Mouse (Mus musculus) embryonic facial prominence, embryonic 15.5 days (tissue): ENCODE measurements around the gene Itpr3. TPM values are rescaled to one million over a fixed set of nuclear protein-coding genes. Genes with fewer than 3 reads are reported as not detected.

Experiments
- ATAC-seq: fragments of 200-750 bp; cut with Nextera tagmentation; 2 replicates; pipeline ENCODE4 v1.8.0; 2017; ENCODE audit warnings: low read depth, moderate TSS enrichment; ENCODE audit not compliant: insufficient number of reproducible peaks, low FRiP score, low TSS enrichment
- H3K27ac ChIP-seq: fragments of 300-500 bp; sonication (generic); replicated peaks from 2 replicates; pipeline ENCODE4 v1.5.1; 2015; ENCODE audit warnings: mild to moderate bottlenecking, inconsistent platforms
- H3K27me3 ChIP-seq: fragments of 300-500 bp; sonication (generic); 2 replicates; pipeline ENCODE4 v1.6.1; 2015; ENCODE audit warnings: inconsistent platforms
- H3K36me3 ChIP-seq: fragments of 300-500 bp; sonication (generic); 2 replicates; pipeline ENCODE4 v1.6.1; 2015; ENCODE audit warnings: mild to moderate bottlenecking, inconsistent platforms
- H3K4me1 ChIP-seq: fragments of 300-500 bp; sonication (generic); 2 replicates; pipeline ENCODE4 v1.6.1; 2015; ENCODE audit warnings: inconsistent platforms
- H3K4me2 ChIP-seq: fragments of 300-500 bp; sonication (generic); replicated peaks from 2 replicates; pipeline ENCODE4 v1.6.1; 2015; ENCODE audit warnings: mild to moderate bottlenecking, inconsistent platforms
- H3K4me3 ChIP-seq: fragments of 300-500 bp; sonication (generic); replicated peaks from 2 replicates; pipeline ENCODE4 v1.5.1; 2015; ENCODE audit warnings: mild to moderate bottlenecking, inconsistent platforms
- H3K9ac ChIP-seq: fragments of 300-500 bp; sonication (generic); 2 replicates; pipeline ENCODE4 v1.6.1; 2015; ENCODE audit warnings: inconsistent platforms
- H3K9me3 ChIP-seq: fragments of 300-500 bp; sonication (generic); replicated peaks from 2 replicates; pipeline ENCODE4 v1.6.1; 2016; ENCODE audit warnings: inconsistent platforms
- WGBS: fragments of 180-500 bp; shearing (Covaris S2); methylation state at CpG from one replicate; pipeline ENCODE4 v1.1.7; 2015; 5-methylcytosine and 5-hydroxymethylcytosine counted together
- polyA plus RNA-seq: library from polyadenylated mRNA; unstranded; fragments of >200 nt; fragmentation: Nextera tagmentation; extraction: Ambion mirVana; gene quantifications from 2 replicates; pipeline ENCODE4 v1.2.1, GENCODE M21; 2015

Itpr3 gene
- polyA plus RNA-seq, 1 experiment from 2014 or later: 5.3 TPM

DNA sequence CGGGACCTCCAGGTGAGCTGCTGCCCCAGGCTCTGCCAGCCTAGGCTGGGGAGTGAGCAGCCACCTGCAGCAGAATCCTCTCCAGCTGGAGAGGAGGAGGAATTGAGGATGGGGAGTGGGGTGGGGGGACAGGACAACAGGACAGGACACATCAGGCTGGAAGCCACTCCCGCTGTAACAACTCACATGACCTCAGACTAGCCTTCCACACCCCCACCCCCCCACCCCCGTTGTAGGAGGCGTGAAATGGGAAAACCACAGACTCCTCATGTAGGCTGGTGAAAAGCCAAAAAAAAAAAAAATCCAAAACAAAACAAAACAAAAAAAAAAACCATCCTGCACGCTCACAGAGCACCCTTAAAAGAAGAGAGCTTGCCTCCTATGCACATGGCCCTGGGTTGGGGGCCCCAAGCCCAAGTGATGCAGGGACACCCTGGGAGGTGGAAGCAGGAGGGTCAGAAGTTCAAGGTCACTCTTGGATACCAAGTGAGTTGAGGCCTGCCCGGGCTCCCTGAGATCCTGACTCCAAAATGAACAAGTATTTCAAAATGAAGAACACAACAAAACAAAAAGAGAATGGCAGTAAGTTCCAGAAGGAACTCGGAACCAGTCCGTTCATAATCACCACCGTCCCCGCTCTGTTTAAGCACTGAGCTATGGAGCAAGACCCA, 17.5 kb upstream of the Itpr3 start:
- Histone ChIP-seq H3K36me3 (no peaks in the 10 kb centered on the region), H3K4me1 (peaks cover 58% of the 10 kb centered on the region), H3K9ac (no peak overlapping the region), H3K4me2 (peak overlapping the region; percentile 35), H3K27ac (peak overlapping the region; percentile 83), H3K9me3 (no peaks in the 10 kb centered on the region), H3K27me3 (no peaks in the 10 kb centered on the region), H3K4me3 (no peak overlapping the region)
- 31% methylated on average over 10 of the region's 10 CpGs for WGBS
- ATAC-seq: no peak

DNA sequence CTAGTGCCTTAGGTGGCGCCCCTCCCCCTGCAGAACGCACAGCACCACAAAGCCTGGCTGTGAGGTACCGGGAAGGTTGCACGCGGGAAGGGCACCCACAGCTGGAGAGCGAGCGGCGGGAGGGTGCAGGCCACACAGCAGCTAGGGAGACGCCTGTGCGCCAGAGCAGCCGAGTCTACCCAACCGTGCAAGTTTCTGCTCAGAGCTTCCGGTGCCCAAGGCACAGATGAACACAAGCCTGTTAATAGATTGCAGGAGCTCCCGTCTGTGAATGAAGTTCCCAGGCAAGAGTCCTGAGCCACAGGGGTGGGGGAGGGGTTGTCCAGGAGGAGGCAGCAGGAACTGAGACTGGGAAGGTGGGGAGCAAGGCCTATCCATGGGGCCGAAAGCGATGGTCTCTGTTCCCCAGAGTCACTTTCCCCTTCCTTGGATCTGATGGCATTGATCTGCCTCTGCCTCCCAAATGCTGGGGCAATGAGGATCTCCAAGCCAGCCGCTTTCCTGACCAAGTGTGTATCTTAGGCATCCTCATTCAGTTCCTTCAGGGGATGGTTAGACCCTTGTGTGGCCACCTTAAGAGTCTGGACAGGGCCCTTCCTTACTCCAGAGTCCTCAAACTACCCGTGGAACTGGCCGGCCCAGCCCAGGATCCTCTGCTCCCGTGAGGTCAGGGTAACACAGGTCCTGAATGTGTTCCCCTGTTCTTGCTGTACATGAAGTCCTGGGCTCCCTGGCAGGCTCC, 16.6 kb upstream of the Itpr3 start:
- Histone ChIP-seq H3K27me3 (no peaks in the 10 kb centered on the region), H3K4me1 (peaks cover 58% of the 10 kb centered on the region), H3K27ac (peak overlapping the region; percentile 82), H3K4me2 (peak overlapping the region; percentile 35), H3K36me3 (no peaks in the 10 kb centered on the region), H3K9ac (no peak overlapping the region), H3K9me3 (no peaks in the 10 kb centered on the region), H3K4me3 (0 out of 2 replicates have a peak overlapping the region, but pooled peaks have one; percentile 15)
- peak; percentile 25; the same call in 1 of the 2 replicates for ATAC-seq
- 8% methylated on average over 20 of the region's 20 CpGs for WGBS

DNA sequence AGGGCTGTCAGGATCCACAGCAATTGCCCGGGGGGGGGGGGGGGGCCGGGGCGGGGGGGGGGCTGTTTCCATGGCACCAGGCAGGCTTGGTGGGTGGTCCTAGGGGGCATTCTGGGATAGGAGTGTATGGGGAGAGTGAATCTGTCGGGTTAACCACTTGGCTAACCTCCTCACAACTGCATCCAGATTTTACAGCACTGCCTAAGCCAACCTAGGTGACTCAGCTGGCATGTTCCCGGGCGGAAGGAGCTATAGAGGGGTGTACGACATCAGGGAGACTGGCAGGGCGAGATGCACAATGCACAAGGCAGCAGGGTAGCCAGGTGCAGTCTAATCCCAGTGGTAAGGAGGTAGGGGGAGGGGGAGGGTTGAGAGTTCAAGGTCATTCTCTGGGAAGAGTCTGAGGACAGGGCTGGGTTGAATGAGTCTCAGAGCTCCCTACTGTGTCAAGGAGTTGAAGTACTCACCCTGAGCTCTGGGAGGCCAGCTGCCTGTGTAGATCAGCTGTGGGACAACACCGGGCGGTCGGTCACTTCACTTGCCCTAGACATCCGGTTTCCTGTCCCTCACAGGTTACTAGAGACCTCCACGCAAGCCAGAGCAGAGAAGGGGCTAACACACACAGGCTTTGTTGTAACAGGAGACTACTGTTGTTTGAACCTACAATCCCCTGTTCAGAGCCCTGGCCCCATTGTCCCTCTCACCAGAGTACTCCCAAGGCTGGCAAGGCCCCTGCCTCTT, 15.9 kb upstream of the Itpr3 start:
- H3K27me3 ChIP-seq: no peaks in the 10 kb centered on the region
- no peaks in the 10 kb centered on the region for H3K9me3 ChIP-seq
- no peak overlapping the region for H3K27ac ChIP-seq
- ATAC-seq: no peak
- 42% methylated on average over 12 of the region's 13 CpGs for WGBS
- no peak overlapping the region for H3K4me3 ChIP-seq
- peaks cover 50% of the 10 kb centered on the region for H3K4me1 ChIP-seq
- H3K36me3 ChIP-seq: no peaks in the 10 kb centered on the region
- H3K9ac ChIP-seq: no peak overlapping the region
- no peak overlapping the region for H3K4me2 ChIP-seq

- Histone ChIP-seq H3K27me3 (no peaks in the 10 kb centered on the region), H3K9me3 (no peaks in the 10 kb centered on the region), H3K4me2 (no peak overlapping the region), H3K4me3 (no peak overlapping the region), H3K27ac (no peak overlapping the region), H3K36me3 (no peaks in the 10 kb centered on the region), H3K4me1 (peaks cover 45% of the 10 kb centered on the region), H3K9ac (no peak overlapping the region)
- no peak for ATAC-seq
- 78% methylated on average over 2 of the region's 2 CpGs for WGBS
Observed at GRCm38 (mm10) chr17:27041787-27042055, 15.4 kb upstream of the Itpr3 start.

- no peak overlapping the region for H3K4me3 ChIP-seq
- H3K27me3 ChIP-seq: no peaks in the 10 kb centered on the region
- no peak overlapping the region for H3K4me2 ChIP-seq
- WGBS: 55% methylated on average over 6 of the region's 6 CpGs
- H3K4me1 ChIP-seq: peaks cover 43% of the 10 kb centered on the region
- no peaks in the 10 kb centered on the region for H3K36me3 ChIP-seq
- H3K27ac ChIP-seq: no peak overlapping the region
- ATAC-seq: no peak
- no peaks in the 10 kb centered on the region for H3K9me3 ChIP-seq
- H3K9ac ChIP-seq: no peak overlapping the region
Observed at GRCm38 (mm10) chr17:27042840-27043239, 14.3 kb upstream of the Itpr3 start.

DNA sequence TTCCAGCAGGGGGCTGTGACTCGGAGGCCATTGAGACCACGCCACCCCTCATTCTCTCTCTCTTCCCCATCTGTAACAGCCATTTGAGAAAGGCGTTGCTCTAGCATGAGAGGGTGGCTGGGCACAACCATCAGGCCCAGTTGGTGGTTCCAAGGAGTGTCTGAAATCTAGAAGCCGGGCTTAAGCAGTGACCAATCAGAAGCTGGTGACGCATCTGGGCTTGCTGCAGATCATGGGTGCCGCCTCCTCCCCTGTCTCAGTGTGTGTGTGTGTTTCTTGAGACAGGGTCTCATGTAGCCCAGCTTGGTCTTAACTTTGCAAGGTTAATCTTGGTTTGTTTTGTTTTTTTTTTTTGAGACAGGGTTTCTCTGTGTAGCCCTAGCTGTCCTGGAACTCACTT, 11.9 kb upstream of the Itpr3 start:
- H3K4me1 ChIP-seq: peaks cover 30% of the 10 kb centered on the region
- ATAC-seq: no peak
- no peak overlapping the region for H3K4me2 ChIP-seq
- no peaks in the 10 kb centered on the region for H3K27me3 ChIP-seq
- no peak overlapping the region for H3K27ac ChIP-seq
- no peaks in the 10 kb centered on the region for H3K36me3 ChIP-seq
- H3K4me3 ChIP-seq: no peak overlapping the region
- H3K9ac ChIP-seq: no peak overlapping the region
- H3K9me3 ChIP-seq: no peaks in the 10 kb centered on the region
- 86% methylated on average over 6 of the region's 6 CpGs for WGBS

- WGBS: 57% methylated on average over 14 of the region's 14 CpGs
- Histone ChIP-seq H3K4me2 (no peak overlapping the region), H3K4me3 (no peak overlapping the region), H3K36me3 (no peaks in the 10 kb centered on the region), H3K27me3 (no peaks in the 10 kb centered on the region), H3K4me1 (peaks cover 27% of the 10 kb centered on the region), H3K9me3 (no peaks in the 10 kb centered on the region), H3K9ac (no peak overlapping the region), H3K27ac (peak overlapping the region; percentile 76)
- ATAC-seq: no peak
Observed at GRCm38 (mm10) chr17:27047762-27048444, 9.2 kb upstream of the Itpr3 start.

DNA sequence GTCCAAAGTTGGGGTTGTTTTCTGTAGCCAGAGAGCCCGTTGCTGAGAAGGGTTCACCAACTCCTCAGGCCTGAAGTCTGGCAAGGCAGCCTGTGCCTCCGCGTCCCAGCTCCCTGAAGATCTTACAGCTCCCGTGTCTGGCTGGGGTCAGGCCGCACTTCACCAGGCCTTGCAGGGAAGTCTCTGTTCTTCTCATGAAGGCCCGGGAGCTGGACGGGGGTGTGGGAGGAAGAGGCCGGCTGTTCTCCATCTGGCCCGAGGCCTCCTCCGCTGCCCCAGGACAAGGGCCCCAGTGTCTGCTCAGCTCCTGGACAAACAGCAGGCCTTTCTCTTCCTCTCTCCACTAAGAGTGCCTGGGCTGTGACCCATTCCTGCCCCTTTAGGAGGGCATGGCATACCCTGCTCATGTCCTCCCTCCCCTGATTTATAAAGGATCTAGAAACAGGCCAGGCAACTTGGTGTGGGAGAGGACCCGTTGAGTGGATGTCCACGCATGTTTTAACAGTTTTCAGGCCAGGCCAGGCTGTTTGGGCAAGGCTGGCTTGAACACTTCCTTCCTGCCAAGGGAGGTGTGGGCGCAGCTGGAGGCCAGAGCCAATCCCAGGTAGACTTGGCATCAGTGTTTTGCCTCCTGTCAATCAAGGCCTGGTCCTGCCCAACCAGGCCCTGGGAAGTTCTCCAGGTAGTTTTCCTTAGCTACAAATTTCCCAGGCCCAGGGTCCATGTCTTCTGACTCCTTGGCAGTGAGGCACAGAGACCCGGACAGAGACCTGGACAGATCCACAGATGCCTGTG, 8.5 kb upstream of the Itpr3 start:
- Histone ChIP-seq H3K9ac (no peak overlapping the region), H3K4me2 (no peak overlapping the region), H3K4me3 (no peak overlapping the region), H3K27ac (peak overlapping the region; percentile 76), H3K4me1 (peaks cover 24% of the 10 kb centered on the region), H3K36me3 (no peaks in the 10 kb centered on the region), H3K9me3 (no peaks in the 10 kb centered on the region), H3K27me3 (no peaks in the 10 kb centered on the region)
- 45% methylated on average over 14 of the region's 14 CpGs for WGBS
- ATAC-seq: no peak; the same call in 1 of the 2 replicates

DNA sequence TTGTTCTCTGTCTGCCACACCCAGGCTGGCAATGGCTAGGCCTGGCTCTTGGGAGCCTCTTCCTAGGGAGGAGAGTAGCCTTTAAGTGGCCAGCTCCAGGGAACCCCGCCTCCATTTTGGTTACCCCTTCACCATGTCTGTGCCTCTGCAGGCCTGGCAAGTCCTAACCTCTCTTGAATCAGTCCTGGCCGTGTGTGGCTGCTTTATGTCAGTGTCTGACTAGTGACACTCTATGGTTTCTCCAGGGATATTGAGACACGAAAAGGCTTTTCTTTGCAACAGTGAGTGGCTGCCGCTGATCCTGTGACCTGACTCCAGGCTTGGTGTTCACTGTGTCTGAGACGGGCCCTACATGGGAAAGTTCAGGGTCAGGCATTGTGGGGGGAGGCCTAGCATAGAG, 6.3 kb upstream of the Itpr3 start:
- Histone ChIP-seq H3K27ac (0 out of 2 replicates have a peak overlapping the region, but pooled peaks have one; percentile 30), H3K4me3 (no peak overlapping the region)
- 55% methylated on average over 5 of the region's 5 CpGs for WGBS

DNA sequence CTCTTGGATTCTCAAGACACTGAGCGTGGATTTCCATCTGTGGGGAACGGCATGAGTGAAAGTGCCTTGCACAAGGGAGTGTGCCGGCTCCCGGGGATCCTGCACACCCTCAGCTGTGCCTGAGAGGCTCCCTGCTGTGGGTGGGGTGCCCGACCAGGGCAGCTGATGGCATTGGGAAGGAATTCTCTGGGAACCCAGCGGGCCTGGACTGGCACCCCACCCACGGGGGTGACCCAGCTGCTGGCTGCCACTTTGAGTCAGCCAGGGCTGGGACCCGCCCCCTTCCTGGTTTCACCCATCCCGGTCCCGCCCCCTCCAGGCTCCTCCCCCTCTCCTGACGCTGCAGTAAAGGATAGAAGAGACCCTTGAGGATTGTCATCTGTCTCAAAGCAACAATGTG, 5.6 kb upstream of the Itpr3 start:
- H3K4me1 ChIP-seq: peaks cover 31% of the 10 kb centered on the region
- H3K4me3 ChIP-seq: no peak overlapping the region
- no peaks in the 10 kb centered on the region for H3K27me3 ChIP-seq
- no peak overlapping the region for H3K9ac ChIP-seq
- no peaks in the 10 kb centered on the region for H3K9me3 ChIP-seq
- no peak for ATAC-seq
- no peaks in the 10 kb centered on the region for H3K36me3 ChIP-seq
- H3K27ac ChIP-seq: peak overlapping the region; percentile 30; the same call in 1 of the 2 replicates
- 27% methylated on average over 11 of the region's 11 CpGs for WGBS
- peak overlapping the region; percentile 19 for H3K4me2 ChIP-seq

More for the DNA sequence above, 6.3 kb upstream of the Itpr3 start:
- no peak overlapping the region for H3K4me2 ChIP-seq
- peaks cover 24% of the 10 kb centered on the region for H3K4me1 ChIP-seq
- H3K9ac ChIP-seq: no peak overlapping the region
- no peaks in the 10 kb centered on the region for H3K9me3 ChIP-seq
- H3K36me3 ChIP-seq: no peaks in the 10 kb centered on the region
- no peaks in the 10 kb centered on the region for H3K27me3 ChIP-seq
- no peak for ATAC-seq
